14 mouse cellular contexts compared by ENCODE assay signal in the genomic region with DNA sequence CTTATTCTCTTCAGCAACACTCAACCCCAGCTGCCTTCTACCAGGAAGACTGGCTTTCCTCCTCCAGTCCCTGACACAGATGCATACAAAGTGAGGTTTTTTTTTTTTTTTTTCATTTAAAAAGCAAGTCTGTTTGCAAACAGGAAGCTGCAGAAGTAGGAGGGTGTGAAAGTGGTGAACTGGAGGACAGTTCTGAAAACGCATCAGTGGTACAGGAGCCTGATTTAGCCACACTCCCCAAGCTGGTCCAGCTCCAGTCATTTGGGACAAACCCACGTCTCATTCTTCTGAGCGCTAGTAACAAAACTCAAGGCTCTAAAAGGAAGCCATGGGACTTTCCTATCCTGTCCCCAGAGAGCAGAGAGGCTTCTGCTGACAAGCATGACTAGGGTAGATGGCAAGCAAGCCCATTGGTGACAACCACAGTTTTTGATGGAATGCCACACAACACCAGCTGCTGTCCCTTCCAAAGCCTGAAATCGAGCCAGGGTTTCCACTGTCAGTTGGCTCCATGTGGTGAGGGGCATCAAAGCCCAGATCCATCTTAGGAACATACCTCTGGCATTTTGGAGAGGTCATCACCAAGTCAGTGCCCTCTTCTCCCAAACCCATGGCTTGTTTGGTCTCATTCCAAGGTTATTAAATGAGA.
DNase-seq lines count a peak whose midpoint lies in the region; ATAC-seq lines count a peak whose summit lies in the region.
"Had no signal": no experiment of that assay in that cellular context is flagged by ENCODE, and none has a peak within 500 bp of the region (broad histone marks: within the 10 kb centered on the region; RNA-seq: fewer than 3 reads in every experiment).

No protein-coding gene starts in this region.

- intact Hi-C loops in left cerebral cortex, postnatal 14 days (cut with DNase I), result no loop called here
- intact Hi-C loops in left cerebral cortex, postnatal 10 days (cut with DNase I), result no loop called here
- intact Hi-C loops in left cerebral cortex, postnatal 36 days (cut with DNase I), result no loop called here

- peak; percentile 99 for ATAC-seq in frontal cortex, adult (ENCODE audit: low TSS enrichment)
- ATAC-seq: hindbrain, postnatal 0 days had no signal

- no peak for DNase-seq in frontal cortex, postnatal 25 days (ENCODE audit: low spot score in 2 of 2)
- peak; percentile 26 to 60 for DNase-seq in left cerebral cortex, postnatal 14 days (ENCODE audit: low spot score in 2 of 2)
- no peak for DNase-seq in left cerebral cortex, postnatal 10 days (ENCODE audit: extremely low spot score in 1 of 2, low spot score in 2 of 2)
- peak; percentile 20 to 23 for DNase-seq in left cerebral cortex, postnatal 36 days (ENCODE audit: low spot score in 2 of 2)
- peak; percentile 20 for DNase-seq in right cerebral cortex, postnatal 25 days
- no peak for DNase-seq in liver
- DNase-seq: adrenal gland, postnatal 36 days; heart, adult 18-20 months; kidney, adult 11 months; kidney, postnatal 10 days; lung, adult 2 months; thymus, postnatal 25 days had no signal

Comparison
In these comparisons a context has a peak if more than half of its experiments do, and no peak if none do; other contexts are left out.
1. DNase-seq: peak in left cerebral cortex, postnatal 14 days (2 of 2), left cerebral cortex, postnatal 36 days (2 of 2) and right cerebral cortex, postnatal 25 days (single experiment); none in frontal cortex, postnatal 25 days (0 of 2), left cerebral cortex, postnatal 10 days (0 of 2) and liver (single experiment).